Mouse (Mus musculus) cortical plate, adult 2 months (tissue): ENCODE data around the gene Gm2381. TPM values are rescaled to one million over a fixed set of nuclear protein-coding genes. Genes with fewer than 3 reads are reported as not detected.
"Not testable (repeated sequence)": the region's sequence is repeated elsewhere in the genome, so short reads cannot be mapped to it uniquely, and the experiment has no call there.

Source experiments
- H3K27ac ChIP-seq: fragments of 200-500 bp; 2 replicates; pipeline ENCODE4 v1.5.1; 2012; ENCODE audit warnings: low read length, control low read depth, inconsistent platforms; ENCODE audit not compliant: insufficient read depth
- H3K4me1 ChIP-seq: fragments of 200-500 bp; 2 replicates; pipeline ENCODE4 v1.6.1; 2011; ENCODE audit warnings: low read length; ENCODE audit not compliant: control insufficient read depth, insufficient read depth
- H3K4me3 ChIP-seq: fragments of 200-500 bp; 2 replicates; pipeline ENCODE4 v1.5.1; 2011; ENCODE audit warnings: mild to moderate bottlenecking, low read length, control low read depth; ENCODE audit not compliant: insufficient read depth
- CTCF ChIP-seq: fragments of 200-500 bp; IDR thresholded peaks from 2 replicates; pipeline ENCODE4 v1.5.1; 2011; ENCODE audit warnings: mild to moderate bottlenecking, control low read depth, low read length; ENCODE audit not compliant: insufficient read depth; ENCODE audit errors: extremely low read depth
- POLR2A ChIP-seq: fragments of 200-500 bp; IDR thresholded peaks from 2 replicates; pipeline ENCODE4 v1.6.1; 2011; ENCODE audit warnings: mild to moderate bottlenecking, low read length, control low read depth; ENCODE audit not compliant: insufficient read depth; ENCODE audit errors: extremely low read depth
- polyA plus RNA-seq: library from polyadenylated mRNA; depleted of rRNA; stranded (reverse); fragments of >200 nt; gene quantifications from 2 replicates; pipeline ENCODE4 v1.2.3, GENCODE M21; 2012; rRNA removed

Gm2381 gene
- polyA plus RNA-seq, result not detected in 2 replicates

DNA sequence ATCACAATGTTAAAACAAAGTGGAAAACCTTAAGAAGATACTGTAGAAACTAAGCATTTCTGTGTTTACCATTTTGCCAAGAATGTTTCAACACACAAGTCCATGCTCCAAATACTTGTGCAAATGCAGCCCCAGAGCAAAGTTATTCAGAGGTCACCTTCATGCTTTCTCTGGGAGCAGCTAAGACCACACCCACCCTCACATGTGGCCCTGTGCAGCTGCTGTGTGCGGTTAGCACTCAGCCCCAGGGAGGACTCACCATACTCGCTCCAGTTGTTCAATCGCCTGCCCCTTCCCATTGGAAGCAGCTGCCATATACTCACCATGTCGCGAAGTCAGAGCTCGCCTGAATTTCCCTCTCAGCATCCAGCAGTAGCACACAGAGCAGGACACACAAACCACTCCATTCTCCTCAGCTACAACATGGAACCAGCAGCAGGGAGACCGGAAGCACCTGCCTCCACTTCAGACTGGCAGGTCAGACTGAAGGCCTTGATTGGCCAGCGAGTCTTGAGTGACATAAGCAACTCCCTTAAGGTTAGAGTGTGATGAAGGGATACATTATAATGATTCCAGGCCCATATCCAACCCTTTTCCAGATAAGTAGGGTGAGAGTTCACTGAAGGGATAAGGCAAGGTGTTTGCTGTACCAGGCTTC, at the start of gene Gm2381:
Gene Gm2381, minus strand, starts transcription at position 434 of the 658 bp plus-strand sequence.
- H3K27ac ChIP-seq, H3K4me3 ChIP-seq, H3K4me1 ChIP-seq: not testable (repeated sequence)

DNA sequence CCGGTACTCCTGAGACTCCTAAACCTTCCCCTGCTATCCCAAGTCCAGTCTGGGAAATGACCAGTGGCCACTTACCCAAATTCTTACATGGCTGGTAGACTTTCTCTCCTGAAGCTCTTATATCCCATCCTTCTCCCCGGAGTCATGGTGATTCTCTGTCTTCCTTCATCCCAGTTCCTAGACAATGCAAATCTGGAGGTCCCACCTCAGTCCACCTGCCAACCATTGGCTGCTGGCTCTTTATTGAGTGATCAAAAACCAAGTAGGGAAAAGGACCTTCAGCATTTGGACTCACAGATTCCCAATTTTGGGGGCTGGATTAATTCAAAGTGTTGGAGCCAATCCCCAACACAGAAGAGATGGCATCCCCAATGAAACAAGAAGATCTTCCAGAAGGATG, 31.0 kb upstream of the Gm2381 start:
- not testable (repeated sequence) for H3K4me1 ChIP-seq, H3K4me3 ChIP-seq

DNA sequence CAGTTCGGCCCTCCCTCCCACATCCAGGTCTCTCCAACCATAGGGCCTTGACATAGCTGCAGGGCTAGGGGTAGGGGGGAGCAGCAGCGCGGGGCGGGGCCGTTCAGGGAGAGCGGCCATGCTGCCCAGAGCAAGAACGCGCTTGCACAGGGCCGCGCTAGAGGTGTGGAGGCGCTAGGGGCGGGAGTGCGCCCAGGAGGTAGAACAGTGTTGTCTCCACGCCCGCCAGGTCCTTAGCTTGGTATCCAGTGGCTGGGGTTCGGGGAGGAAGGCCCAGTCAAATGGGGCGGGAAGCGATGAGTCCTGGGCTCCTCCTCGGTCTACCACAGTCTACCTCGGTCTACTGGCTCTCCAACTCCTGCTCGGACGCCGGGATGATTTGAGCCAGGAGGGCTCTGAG, 11.1 kb upstream of the Gm2381 start:
- H3K4me3 ChIP-seq, result no peak overlapping the region
- TF ChIP-seq POLR2A, result no peak
- no peak overlapping the region for H3K27ac ChIP-seq
- no peaks in the 10 kb centered on the region for H3K4me1 ChIP-seq

More for the DNA sequence above, 31.0 kb upstream of the Gm2381 start:
- not testable (repeated sequence) for H3K27ac ChIP-seq

DNA sequence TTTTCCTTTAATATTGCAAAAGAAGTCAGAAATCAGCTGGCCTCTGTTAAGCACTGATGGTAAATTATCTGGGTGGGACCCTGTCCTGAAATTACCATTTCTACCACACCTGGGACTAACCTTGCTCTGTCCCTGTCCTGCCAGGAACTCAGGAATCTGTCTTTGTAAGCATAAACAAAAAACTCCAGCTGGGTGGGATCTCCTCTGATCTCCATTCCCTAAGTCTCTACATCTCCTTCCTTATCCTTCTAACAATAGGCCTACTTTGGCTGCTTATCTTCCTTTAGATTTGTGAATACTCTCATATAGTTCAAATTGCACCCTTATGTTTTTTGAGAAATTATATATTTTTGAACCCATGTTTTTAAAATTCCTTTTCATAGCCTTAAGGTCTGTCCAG, 28.7 kb downstream of the Gm2381 start:
- H3K27ac ChIP-seq, H3K4me1 ChIP-seq, H3K4me3 ChIP-seq: not testable (repeated sequence)

DNA sequence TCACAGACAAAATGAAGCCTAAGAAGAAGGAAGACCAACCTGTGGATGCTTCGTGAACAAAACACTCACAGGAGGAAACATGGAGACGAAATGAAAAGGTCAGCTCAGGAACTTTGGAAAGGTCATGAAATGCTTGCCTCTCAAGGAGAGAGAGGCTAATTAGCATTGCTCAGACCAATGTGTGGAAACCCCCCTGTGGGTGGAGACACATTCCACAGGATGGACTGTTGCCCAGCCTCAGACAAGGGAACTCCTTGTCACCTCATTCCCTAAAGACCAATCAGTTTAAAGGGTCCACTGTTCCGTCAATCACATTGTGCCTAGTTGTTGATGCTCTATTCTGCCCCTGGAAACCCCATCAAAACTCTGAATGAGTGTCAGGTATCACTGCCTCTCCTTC, 34.8 kb downstream of the Gm2381 start:
- TF ChIP-seq POLR2A, result no peak
- TF ChIP-seq CTCF, result no peak
- Histone ChIP-seq H3K4me3 (no peak overlapping the region), H3K4me1 (no peaks in the 10 kb centered on the region), H3K27ac (no peak overlapping the region)

DNA sequence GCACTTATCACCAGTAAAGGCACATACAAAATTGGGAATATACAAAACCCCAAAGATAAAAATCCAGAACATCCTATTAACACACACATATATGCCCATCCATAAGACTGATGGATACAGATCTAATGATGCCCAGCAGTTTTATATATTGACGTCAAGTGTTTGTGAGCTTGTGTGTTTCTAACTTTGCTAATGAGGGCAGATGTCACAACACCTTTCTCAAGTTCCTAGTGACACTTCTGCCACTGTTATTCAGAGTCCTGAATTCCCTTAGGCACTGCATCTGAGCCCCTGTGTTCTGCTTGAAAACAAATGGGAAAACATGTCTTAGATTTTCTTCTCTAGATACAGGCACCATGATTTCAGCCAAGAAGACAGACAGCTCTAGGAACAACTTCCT, 73.6 kb downstream of the Gm2381 start, which contains the start of gene Vmn2r62:
Gene Vmn2r62, minus strand, starts transcription at position 101 of the 400 bp plus-strand sequence.
- H3K4me3 ChIP-seq, H3K27ac ChIP-seq, H3K4me1 ChIP-seq: not testable (repeated sequence)

Other genes with a start within 250 kb of the Gm2381 start
- gene Zfp976, start 224.6 kb downstream of the Gm2381 start, polyA plus RNA-seq, result 1.3 and 1.5 TPM in 2 replicates
- gene Zfp975, start 174.5 kb downstream of the Gm2381 start, polyA plus RNA-seq, result 3.4 and 4.1 TPM in 2 replicates
- gene Gm17067, start 140.2 kb downstream of the Gm2381 start, polyA plus RNA-seq, result not detected in 2 replicates
- gene Vmn2r62, start 73.7 kb downstream of the Gm2381 start, polyA plus RNA-seq, result not detected in 2 replicates
- not detected in 2 replicates for gene Vmn2r63, start 66.6 kb upstream of the Gm2381 start, polyA plus RNA-seq
- gene Gm9268, start 151.5 kb upstream of the Gm2381 start, polyA plus RNA-seq, result not detected in 2 replicates
- gene Zfp936, start 247.0 kb upstream of the Gm2381 start, polyA plus RNA-seq, result not detected in 2 replicates